Mouse (Mus musculus): ENCODE results near the gene Ubac2. TPM values are rescaled to one million over a fixed set of nuclear protein-coding genes. Genes with fewer than 3 reads are reported as not detected.
A peak's percentile ranks its signal among the peaks of the same experiment; 100 is the strongest.

The Ubac2 gene
- total RNA-seq, 2 experiments from 2014 or later, result 34.5 to 35.7 TPM

DNA sequence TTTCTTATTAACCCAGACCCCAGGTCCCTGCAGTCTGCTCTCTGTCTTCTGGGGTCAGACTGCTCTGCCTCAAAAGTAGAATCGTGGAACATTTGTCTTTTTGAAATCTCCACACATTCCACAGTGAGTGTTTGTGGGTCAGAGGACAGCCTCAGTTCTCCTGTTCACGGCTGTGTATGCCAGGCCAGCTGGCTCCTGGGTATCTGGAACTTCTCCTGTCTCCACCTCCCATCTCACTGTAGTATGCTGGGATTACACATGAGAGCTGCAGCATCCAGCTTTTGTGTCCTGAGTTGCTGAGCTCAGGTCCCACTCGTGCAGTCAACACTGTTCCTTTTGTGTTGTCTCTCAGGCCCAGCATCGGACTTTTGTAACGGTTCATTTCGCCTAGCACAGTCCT is 46.5 kb downstream of the Ubac2 start:
- no peak for DNase-seq

DNA sequence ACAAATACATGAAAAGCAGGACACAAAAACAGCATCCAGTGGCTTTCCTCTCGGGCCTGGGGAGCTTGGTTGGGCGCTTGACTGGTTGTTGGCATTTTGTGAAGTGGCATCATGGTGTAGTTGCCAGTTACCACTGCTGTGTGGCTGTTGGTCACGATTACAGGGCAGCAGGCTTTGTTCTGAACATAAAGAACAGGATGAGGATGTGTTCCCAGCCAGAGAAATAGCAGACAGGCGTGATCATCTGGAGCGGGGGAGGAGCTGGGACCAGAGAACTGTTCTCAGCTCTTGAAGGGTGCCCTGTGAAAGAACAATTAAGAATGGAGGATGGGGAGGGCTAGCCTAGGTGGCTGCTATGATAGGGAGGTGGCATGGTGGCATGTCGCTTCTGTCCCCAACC is 48.5 kb downstream of the Ubac2 start:
- no peak for DNase-seq

DNA sequence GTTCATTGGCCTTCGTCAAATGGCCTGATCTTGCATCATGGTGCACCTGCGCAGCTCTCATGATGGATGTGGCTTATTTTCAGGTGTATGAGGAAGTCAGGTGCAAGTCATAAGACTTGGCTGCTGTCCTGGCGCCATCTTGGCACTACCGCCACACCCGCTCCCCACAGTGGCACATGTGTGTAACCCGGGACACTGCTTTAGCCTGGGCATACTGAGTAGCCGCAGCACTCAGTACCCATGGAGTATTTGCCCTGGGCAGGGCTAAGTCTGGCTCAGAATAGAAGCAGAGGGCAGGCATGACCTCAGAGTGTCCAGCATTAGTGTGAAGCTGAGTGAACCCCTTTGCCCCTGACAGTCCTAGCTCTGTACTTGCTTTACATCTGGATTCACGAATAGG is 49.0 kb downstream of the Ubac2 start:
- no peak for DNase-seq

DNA sequence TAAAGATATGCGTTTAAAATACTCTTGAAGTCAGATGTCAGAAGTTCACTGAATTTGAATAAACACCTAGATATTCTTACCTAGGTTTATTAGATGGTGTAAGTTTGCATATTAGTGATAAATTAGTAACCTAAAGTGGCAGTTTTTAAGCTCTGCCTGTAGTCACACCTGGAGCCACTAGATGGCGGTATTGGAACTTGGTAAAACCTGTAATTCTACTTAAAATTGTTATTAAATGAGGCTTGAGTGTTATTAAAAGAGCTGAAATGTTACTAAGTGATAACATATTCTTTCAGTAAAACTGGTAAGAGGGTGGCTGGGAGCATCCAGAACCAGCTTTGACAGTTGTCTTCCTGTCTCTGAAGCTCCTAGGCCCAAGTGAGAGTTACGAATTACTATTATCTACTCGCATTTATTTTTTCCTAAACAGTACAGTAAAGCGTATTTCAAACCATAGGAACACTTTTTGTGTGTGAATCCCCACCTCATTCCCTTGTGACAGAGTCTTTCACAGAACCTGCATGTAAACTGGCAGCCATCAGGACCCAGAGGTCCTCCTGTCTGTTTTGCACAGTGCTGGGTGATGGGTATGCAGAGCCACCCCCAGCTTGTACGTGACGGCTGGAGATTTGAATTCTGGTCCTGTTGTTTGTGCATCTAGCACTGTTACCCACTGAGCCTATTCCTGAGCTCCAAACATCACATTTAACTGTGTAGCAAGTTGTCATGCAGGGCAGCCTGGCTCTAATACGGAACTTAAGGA is 50.1 kb downstream of the Ubac2 start:
- peak; percentile 71 for DNase-seq

DNA sequence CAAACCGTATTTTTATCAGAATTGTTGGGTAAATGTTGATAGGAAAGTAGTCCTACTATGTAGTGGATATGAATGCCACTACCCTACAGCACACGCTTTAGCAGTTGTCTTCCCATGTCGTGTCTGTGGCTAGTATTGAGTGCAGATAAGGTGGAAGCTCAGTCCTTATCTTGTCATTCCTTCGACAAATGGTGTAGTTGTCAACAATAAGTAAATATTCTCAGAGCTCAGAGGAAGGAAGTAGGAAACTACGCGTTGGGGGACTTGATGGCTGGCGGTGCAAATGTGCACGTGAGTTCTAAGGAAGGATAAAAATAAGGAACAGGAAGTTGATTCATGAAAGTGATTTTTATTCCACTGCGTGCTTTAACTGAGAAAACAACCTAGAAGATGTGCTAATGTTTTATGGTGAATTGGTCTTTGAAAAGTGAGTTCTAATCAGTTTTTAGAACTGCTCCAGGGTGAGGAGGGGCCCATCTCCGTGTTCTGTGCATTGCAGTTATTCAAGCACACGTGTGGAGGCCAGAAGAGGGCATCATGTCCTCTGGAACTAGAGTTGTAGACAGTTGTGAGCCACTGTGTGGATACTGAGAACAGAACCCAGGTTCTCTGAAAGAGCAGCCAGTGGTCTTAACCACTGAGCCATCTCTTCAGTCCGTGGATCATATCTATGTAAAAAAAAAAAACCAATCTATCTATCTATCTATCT is 51.0 kb downstream of the Ubac2 start:
- DNase-seq, result no peak

DNA sequence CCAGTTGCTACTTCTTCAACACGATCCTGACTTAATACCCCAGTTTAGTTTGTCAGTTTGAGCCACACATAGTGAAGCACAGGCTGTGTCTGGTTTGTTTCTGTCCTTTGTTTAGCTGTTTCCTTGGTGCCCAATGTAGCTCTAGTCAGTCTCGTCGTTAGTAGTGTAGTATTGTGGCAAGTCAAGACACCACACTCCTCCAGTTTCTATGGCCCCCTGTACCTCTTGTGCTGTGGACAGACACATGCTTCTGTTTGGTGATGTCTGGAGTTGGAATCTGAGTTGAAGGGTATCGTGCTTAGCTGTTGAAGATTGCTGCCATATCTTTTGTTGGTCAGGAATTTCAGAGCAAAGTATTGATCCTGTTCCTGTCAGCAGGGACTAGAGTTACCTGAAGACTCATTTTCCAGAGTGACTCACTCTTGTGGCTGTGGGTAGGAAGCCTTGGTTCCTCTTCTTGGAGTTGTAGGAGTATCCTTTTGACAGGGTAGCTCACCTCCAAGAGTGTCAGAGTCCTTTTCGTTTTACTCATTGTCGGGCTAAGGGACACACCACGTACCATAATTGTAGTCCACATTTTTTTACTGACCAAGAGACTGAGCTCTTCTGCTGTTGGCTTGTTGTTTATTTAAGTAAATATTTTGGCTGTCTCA is 52.4 kb downstream of the Ubac2 start:
- no peak for DNase-seq

DNA sequence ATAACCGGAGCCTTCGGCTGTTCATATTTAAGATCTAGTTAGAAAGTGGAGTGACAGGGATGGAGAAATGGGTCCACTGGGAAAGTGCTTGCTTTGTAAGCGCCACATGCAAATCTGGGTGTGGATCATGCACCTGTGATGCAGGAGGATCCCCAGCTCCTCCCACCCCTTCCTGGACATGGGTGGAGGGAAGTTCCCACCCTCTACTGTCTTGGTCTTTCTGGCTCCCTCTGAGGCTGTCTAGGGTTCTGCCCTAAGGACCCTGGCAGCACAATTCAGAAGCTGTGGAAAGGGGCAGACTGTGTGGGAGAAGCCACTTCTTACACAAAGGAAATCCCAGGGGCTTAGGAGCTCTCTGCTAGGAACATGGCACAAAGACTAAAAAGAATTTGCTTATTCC is 53.2 kb downstream of the Ubac2 start:
- DNase-seq, result no peak

DNA sequence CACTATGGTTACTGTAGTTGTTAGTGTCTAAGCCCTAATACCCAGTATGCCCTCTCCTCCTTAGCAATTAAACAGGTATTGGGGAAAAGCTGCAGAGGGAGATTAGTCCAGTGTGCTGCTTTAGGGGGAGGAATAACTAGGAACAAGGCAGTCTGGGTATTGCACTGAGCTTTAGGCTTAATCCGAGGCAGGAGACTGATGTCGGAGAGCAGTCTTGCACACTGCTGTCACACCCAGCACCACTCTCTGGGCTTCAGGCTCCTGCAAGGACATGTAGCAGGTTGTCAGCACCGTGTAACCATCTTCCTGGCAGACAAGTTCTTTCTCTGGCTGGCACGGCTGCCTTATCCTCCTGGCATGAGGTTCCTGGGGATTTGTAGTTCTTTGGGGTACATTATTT is 53.8 kb downstream of the Ubac2 start:
- DNase-seq, result no peak

DNA sequence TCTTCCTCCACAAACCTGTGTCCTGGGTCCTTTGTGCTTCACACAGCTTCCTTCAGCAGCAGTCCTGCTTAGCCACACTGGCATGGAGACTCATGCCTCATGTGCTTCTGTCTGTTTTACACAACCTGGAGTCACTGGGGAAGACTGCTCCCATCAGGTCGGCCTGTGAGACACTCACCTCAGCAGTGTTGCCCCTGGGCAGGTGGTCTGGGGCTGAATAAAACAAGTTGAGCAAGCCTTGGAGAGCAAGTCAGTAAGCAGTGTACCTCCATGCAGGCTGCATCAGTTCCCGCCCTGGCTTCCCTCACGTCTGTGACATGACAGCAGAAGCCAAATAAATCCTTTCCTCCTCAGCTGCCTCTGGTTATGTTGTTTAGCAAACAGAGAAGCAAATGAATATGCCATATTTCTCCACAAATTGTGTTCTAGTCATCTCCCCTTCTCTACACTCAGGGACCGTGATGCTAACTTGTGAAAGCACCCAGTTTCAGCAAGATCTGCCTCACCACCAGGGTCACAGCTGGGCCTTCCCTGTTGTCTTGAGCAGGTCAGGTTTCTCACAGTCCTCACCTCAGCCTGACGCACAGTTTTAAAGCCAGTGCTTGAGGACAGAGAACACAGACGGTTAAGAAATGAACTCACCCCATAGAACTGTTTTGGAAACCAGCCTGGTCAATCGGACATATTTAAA is 55.6 kb downstream of the Ubac2 start:
- no peak for DNase-seq

DNA sequence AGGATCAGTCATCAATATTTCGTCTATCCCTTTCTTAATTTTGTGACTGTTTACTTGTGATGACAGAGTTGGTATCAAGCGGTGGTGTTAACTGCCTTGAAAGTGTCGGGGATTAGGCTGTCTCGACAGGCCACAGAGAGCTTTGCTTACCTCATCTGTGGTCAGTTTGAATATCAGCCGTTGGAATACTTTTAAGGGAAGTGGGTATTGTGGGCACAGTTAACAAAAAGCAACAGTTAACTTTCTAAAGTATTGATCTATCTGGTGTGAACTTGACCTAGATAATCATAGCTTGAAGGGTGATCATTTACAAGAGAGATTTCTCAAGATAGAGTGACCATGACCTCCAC is 56.2 kb downstream of the Ubac2 start:
- DNase-seq, result no peak

DNA sequence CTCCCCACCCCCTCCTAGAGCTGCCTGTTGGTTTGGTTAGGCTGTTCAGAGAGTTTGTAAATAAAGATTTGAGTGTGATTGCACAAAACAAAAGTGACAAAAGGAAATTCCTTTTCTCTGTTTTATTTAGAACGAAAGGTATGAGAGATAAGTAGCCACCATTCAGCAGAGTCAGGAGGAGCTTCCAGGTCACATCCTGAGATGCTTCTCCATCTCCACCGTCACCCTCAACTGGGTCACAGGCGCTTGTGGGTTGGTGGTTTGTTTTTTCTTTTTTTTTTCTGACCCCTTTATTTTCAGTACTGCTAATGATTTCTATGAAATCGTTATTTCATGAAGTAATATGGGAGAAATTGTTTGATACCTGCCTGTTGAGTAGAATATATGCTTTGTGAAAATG is 57.9 kb downstream of the Ubac2 start:
- no peak for DNase-seq

DNA sequence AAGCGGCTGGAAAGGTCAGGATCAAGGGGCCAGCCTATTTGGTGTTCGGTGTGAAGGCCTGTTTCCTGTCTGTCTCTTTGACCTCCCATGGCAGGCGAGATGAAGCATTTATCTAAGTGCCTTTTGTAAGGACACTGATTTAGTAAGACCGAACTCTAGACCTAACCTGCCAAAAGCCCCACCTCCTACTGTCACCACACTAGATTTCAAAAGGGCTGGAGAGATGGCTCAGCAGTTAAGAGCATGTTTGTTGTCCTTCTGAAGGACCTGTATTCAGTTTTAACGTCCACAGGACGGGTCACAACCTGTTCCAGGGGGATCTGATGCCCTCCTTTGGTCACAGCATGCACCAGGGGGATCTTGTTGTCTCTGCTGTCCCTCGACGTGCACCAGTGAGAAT is 58.4 kb downstream of the Ubac2 start:
- DNase-seq, result no peak

DNA sequence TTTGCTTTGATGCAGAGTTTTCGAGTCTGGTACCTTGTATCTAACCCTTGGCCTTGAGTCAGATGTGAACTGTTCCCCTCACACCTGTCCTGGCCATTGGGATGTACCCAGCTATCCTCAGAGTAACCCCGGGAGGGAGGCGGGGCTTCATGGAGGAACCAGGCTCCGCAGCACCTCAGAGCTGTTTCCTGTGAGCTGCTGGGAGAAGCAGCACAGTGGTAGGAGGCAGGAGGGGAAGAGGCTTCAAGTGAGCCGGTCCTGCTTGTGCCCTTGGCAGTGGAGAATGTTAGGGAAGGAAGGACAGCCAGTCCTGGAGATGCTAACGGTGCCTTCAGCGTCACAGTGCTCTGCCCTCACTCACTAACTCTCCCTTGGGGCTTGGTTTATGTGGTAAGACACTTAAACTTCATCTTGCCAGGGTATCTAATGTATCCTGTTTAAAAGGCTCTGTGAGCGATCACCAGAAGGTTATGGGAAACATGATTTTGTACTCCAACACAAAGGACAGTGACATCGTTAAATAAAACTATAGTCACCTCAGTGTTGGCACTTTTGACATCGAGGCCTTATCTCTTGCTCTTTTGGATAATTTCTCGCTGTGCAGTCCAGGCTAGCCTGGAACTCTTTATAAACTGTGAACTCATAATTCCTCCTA is 59.3 kb downstream of the Ubac2 start:
- no peak for DNase-seq

DNA sequence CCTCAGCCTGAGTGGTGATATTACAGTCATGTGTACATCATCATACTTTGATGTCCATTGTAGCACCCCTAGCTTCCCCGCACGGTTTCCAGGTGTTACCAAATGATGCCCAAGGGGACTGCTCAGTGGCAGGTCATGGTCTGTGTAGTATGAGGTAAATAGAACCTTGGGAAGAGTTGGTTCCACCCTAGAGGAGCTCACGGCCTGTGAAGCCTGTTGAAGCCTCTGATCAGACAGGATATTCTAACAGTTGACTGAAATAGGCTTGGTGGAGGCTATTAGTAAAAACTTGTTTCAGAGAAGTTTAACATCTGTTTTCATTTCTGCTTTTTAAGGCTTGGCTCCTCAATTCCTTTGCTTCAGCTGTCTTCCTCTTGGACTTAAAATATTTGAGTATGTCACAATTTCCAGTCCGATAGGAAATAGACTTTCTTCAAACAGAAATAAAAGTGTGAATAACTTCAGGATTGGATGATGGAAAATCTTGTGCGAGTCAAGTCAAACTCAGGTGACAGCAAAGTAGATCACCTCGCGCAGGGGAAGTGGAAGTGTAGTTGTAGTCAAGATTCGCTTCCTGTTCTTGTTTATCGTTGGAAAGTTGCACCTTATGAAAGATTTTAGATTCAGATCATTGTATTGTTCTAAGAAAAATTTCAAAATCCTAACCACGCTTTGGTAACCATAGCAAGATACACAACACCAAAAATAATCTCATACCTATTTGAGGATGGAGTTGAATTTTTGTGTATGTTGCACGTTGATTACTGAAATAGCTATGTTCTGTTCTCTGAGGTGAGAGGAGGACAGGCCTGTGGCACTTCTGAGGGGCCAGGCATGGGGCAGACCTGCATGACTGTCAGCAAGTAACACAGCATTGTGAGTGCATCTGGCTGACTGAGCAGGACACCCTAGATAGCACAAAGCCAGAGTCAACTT is 60.1 kb downstream of the Ubac2 start:
- DNase-seq, result no peak

DNA sequence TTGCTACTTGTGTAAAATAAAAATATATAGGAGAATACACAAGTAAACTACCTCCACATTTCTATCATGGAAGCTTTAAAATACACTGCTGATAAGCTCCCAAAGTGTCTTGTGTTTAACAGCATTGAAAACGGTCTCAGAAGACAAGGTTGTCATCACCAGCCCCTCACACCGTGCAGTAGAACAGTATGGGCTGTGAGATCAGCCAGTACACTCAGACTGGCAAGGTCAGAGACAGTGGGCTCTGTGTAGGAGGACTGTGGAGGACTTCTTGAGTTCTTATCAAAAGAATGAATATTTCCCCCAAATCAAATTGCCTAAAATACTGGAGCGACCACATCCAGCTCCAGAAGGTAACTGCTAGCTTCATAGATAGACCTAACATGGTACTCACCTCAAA is 61.2 kb downstream of the Ubac2 start:
- DNase-seq, result no peak

DNA sequence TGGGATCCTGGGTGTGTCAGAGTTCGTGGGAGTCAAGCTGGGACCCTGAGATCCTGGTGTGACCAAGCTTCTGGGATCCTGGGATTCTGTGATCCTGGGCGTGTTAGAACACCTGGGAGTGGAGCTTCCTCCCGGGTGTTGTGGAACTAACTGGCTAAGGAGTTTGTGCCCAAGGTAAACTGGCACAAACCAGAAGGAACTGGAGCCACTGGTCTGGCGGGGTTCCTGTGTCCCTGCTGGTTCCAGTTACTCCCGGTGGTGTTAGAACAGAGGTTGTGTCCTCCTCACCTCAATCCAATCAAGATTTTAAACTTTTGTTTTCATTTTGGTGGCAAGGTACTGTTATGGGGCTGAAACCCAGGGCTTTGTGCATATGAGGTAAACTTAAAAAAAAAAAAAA is 67.7 kb downstream of the Ubac2 start:
- no peak for DNase-seq

DNA sequence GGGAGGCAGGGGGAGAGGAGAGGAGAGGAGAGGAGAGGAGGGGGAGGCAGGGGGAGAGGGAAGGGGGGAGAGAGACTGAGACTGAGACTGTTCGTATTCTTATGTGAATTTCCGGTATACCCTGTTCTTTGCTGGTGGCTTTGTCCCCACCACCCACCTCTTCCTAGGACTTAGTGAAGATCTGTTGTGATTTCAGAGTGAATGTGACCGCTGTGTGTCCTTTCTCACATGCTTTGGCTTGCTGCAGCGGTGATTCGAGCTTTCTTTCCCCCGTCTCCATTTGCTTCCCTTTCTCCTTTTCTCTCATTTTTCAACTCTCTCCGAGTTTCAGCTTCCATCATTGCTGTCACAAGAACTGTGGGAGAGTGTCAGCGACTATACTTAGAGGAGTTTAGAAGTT is 68.3 kb downstream of the Ubac2 start:
- DNase-seq, result no peak

DNA sequence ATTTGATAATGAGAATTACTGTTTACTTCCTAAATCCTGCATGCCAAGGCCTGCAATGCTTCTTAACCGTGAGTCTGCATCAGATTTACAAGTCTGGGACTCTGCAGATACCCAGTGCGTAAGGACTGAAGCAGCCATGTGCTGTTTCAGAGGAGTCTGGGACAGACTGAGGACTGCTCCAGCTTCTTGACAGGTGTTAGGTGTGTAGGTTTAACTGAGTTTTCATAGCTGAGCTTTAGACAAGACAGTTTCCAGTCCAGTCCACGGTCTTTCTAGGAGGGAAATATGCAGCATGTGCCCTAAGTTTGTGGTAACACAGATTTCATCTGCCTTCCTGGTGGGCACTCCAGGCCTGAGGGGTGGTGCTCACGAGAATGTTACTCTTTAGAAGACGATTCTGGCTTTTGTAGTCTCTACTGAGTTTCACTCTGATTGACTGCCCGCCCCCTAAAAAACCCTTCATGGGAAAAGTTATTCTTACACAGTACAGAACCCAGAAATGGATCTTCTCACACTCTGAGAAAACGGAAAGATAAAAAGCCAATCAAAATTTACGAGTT is 68.9 kb downstream of the Ubac2 start:
- no peak for DNase-seq

DNA sequence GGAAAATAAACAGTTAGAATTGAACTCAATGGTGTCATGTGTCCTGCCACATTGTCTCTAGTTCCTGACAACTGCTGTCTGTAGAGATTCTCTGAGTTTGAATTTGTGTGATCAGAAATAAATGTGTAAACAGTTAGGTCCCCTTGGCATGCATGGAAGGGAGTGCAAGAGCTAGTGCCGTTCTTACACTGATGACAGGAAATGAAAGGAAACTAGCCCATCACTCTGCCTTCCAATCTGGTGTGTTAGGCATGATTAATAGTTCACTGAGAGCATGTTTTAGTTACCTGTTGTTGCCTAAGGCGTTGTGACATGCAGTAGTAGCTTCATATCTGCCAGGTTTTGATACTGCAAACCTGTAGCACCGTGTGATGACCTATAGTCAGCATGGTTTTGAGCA is 69.5 kb downstream of the Ubac2 start:
- DNase-seq, result no peak

DNA sequence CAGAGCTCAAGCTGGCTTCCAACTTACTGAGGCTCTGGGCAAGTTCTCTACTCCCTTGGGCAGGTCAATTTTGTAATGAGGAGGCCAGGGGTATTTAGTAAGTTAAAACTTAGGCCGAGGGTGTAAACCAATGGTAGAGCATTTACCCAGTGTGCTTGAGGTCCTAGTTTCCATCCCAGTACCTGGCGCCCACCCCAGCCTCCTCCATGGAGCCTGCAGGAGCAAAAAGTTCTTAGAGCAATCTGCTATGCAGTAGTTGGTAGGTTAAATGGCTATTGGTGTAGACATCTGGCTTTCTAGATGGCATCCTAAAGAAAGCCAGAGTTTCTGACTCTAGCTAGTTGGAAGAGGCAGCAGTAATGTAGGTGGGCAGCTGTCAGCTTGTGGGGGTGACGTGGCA is 71.0 kb downstream of the Ubac2 start:
- DNase-seq, result no peak

DNA sequence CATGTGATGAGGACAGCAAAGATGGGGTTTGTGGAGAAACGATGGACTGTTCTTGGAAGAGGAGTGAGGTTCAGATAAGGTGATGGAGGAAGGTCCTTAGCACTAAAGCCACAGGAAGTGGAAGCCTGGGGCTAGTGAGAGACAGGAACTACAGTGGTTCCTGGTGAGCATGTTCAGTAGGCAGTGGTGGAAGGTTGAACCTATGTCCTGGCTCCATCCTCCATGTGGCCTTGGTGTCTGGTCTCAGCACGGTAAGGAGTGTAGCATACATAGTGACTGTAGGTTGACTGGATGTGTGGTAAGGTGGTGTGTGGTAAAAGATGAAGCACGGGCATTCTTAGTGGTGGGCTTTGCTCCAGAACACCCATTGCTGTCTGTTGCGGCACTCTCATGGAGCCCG is 71.5 kb downstream of the Ubac2 start:
- DNase-seq, result no peak
